Mouse (Mus musculus) right cerebral cortex, postnatal 36 days (tissue): ENCODE measurements around the gene Il9r.

Source experiments
- DNase-seq, 2 experiments: peaks; one replicate each; pipeline ENCODE4 v3.0.0; 2022; ENCODE audit warnings: low spot score in 2 of 2, mixed read lengths in 1 of 2

The Il9r gene

GRCm38 (mm10) chr11:32200075-32200601 is at the start of gene Il9r:
Gene Il9r, minus strand, starts transcription at chr11:32200279.
- DNase-seq, result no peak

DNA sequence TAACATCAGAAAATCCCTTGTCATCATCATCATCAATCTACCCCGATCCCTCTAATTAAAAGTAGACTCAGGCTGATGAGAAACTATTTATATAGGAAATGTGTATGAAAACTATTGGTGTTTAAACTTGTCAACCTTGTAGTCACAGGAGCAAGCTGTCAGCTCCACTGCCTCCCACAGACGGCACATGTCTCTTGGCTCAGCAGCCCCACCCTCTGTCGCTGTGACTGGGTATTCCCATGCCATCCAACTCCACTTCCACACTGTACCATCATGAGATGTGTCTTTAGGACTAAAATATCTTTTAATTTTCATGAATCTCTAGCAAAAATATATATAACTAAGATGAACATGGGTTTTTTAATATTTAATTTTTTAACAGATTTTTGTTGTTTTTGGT is 48.3 kb upstream of the Il9r start:
- DNase-seq, result no peak

- DNase-seq, result no peak
Observed at GRCm38 (mm10) chr11:32247068-32247467, 47.0 kb upstream of the Il9r start.

DNA sequence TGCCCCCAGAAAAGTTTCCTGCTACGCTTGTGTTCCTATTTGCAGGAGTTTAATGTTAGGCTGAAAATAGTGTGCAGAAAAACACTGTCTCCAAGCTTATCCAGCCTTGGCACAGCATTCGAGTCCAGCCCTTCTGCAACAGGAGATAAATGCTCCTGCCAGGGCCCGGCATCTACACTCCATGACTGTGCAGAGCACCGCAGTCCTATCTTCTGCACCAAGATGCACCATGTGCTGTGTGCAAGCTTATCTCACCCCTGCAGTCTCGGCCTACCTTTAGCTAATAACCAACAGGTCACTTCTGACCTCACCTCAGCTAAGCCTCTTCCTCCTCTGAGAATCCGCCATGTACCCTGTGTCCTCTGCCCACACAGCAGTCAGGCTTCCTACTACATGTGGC is 45.5 kb upstream of the Il9r start:
- DNase-seq, result no peak

DNA sequence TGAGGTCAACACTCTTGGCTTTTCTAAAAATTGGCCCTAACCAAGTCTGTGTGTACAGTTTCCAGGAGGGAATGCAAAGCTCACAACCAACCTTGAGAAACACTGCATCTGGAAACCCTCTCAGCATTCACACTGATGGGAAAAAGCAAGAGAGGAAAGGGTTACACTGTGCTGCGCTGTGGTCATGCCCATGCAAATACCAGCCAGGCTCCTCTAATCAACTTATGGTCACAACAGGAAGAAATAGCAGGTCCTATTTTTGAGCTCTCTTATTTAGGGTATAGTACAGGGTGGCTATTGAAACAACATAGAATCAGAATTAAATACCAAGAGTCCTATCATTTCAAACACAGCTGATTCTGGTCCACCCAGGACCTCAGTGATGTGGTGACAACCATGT is 44.5 kb upstream of the Il9r start:
- no peak for DNase-seq

DNA sequence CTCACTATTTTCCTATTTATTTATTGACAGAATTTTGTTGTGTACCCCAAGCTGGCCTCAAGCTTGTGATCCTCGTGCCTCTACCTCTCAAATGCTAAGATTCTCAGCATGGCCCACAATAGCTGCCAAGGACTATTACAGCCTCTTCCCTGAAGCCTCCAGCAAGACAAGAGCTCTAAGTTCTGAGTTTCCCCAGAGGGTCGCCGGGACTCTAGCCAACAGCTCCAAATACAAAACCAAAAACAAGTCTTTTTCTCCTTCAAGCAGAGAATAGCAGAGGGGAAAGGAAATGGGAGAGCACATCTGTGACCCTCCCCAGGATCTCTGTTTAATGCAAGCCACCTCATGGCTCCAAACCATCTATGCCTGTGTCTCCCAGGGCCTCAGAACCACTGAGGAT is 44.0 kb upstream of the Il9r start:
- DNase-seq, result no peak

DNA sequence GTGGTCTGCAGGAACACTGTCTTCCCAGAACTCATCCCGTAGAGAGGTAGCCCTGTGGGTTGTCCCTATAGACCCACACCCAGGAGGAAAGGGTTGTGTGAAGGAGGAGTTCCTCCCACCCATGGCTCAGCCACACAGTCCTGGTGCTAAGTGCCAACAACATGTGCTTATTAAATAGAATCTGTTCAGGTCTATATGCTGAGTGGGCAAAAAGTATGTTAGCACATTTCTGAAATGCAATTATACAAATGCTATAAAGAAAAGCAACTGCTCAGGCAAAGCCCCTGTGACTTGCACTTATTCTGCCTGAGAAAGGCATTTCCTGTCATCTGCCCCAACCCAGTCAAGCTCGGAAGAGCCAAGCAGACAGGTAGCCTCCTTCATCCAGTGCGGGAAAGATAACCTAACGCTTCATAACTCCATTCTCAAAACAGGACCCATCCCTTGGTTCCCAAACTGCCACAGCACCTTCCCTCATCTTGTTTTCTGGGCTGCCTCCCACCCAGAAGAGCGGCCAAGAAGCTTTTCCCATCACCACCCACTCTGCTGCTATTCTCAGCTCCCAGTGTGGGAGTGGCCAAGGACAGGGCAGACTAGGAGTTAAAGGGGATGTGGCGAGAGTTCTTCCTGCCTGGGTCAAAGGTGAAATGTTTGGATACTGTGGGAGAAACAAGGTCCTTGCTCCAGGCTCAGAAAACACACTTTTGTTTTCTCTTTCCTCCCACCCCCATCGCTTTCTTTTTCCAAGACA is 43.3 kb upstream of the Il9r start:
- no peak for DNase-seq

- DNase-seq, result no peak
Observed at GRCm38 (mm10) chr11:32242209-32242608, 42.1 kb upstream of the Il9r start.

DNA sequence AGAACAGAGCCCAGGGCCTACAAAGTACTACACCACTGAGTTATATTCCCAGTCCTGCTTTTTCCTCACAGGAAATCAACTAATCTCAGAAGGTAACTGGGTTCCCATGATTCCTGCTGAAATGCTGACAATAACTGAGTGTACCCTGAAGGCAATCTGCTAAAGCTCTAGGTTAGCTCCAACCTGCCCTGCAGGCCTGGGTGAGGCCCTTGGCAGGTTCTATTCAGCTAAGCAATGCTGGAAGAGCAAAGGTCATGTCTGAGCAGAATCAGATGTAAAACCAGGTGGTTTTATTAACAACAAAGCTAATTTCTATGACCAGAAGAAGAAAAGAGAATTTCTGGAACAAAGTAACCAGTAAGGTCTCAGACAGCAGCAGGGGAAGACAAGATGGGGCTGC is 41.3 kb upstream of the Il9r start:
- no peak for DNase-seq

GRCm38 (mm10) chr11:32238093-32238860 is 38.2 kb upstream of the Il9r start:
- peak in 1 of 2 experiments; percentile 70 for DNase-seq

DNA sequence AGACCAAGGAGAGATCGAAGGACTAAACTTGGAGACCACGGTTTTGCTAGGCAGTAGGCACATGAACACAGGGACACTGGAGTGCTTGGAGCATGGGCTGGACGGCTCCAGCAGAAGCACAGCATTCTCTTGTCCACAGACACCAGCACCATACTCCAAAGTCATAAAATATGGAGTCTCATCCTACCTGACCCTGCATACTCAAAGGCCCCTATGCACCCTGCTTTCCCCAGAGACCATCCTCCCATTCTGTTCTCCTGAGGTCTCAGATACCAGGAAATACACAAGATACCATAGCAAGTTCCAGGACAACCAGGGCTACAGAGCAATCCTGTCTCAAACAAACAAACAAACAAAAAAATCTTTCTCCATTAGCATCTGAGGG is 37.3 kb upstream of the Il9r start:
- DNase-seq, result no peak

GRCm38 (mm10) chr11:32236712-32237410 is 36.8 kb upstream of the Il9r start:
- DNase-seq, result no peak

DNA sequence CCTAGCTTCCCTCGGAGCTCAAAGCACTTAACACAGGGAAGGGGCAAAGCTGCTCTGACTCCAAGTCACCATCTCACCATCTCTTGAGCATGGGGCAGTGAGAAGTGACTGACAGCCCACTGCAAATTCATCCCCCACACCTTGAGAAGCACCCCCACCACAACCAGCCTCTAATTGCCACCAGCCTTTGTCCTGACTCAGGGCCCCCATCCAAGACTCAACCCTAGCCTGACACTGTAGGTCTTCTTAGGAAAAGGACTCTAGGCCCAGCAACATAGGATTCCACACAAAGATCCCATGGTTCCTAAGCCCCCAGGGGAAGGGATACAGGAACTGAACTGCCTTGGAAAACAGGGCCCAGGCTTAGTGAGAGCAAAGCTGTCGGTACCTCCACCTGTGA is 36.1 kb upstream of the Il9r start:
- DNase-seq, result no peak

DNA sequence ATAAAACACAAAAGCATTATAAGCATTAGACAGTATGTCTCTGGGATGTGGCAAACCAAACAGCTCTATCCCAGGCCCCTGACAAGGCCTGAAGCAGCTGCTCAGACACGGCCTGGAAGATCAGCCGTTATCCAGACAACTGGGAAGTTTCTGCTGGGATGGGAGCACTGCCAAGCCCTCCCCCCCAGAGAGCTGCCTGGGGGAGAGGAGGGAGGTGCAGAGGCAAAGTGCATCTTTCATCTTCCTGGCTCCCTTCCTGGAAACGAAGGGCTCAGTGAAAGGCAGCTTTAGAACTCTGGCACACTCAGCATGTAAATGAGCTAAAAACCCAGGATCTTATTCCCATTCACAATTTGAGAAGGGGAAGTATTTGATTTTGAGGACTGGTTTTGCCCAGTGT is 35.6 kb upstream of the Il9r start:
- no peak for DNase-seq

DNA sequence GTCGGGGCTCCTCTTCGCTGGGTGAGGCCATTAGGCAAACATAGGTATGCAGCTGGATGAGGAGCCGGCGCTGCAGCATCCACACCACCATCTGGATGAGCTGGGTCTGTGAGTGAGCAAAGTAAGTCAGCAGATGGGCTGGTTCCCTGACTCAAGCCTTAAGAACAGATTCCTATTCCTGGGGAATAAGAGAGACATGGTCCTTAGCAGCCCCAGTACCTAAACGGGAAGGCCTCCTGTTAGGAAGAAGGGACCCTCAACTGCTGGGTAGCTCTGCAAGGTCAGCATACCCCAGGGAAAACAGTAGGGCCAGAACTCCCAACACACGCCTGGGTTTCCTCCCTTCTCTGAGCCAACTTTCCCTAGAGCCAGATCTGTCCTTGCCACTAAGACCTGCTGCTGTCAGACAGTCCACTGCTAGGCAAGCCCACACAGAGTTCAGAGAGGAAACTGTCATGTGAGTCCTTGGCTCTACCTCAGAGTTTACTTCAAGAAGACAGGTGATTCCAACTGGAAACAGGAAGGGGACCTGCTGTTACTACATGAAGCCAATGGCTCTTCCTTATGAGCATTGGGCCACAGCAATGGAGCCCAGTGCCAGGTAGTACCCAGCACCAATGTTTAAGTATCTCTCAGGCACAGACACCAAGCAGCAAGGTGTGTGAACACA is 34.9 kb upstream of the Il9r start:
- no peak for DNase-seq

DNA sequence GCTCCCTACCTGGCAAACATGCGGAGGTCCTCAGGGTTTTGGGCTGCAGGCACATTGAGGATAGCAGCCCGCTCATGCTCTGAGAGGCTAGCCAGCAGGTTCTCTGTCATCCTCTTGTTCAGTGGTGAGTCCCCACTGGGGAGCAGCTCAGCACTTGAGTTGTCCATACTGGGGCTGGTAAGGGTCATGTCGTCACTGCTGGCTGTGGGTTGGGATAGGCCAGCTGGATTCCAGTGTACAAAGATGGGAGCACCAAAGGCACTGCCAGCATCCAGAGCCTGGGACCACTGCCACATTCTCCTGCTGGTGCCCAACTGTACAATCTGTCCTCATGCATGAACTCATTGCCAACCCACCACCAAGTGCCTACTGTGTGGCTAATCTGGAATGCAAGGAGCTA is 33.8 kb upstream of the Il9r start:
- no peak for DNase-seq

GRCm38 (mm10) chr11:32232848-32233247 is 32.8 kb upstream of the Il9r start:
- DNase-seq, result no peak

DNA sequence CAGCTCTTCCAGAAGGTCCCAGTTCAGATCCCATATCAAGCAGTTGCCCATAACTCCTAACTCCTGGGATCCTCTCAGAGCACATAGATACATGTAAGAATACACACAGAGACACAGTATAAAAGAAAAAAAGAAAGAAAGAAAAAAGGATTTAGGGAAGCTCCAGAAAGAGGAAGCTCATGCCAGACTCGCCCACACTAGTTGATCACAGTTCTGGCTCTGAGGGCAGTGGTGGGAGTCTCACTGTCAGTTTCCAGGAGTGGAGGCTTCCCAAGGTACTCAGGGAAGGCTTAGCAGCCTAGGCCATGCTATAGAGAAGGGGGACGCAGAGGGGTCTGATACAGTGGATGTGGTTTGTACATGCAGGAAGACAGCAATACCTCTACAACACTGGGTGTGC is 31.0 kb upstream of the Il9r start:
- no peak for DNase-seq

DNA sequence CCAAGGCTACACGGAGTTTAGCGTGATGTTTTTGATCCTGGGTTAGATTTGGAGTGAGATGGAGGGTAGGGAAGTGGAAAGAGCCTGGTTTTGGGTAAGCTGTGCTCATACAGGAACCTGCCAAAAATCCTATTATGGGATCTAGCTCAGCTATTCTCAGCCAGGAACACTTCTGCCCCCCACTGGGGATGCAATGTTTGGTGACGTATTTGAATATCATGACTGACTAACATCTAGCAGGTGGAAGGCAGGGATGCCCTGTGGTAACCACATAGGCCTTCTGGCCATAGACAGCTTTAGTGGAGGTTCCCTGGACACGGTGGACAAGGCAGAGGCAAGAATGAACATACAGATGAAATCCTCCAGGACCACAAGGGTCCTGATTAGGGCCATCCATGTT is 30.1 kb upstream of the Il9r start:
- no peak for DNase-seq

DNA sequence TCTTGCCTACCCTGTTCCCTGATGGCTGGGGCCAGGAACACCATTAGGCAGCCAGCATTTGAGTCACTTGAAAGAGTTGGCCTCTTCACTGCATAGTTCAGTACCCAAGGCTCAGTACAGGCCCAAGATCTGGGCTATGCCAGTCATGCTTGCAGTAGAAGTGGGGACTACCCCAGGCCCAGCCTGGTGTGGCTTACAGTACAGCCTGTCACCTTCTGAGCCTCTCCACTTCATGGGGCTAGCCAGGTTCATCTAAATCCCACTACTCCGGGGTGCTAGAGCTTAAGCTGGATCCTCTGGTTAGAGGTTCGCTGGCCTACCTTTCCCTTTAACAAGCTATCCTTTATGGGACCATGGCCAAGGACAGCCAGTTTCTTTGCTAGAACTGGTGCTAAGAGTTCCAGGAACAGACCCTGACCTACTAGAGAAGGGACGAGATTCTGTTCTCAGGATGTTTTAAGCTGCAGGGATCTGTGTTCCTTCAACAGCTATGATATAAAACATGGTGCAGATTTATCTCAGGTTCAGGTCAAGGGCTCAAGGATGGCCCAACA is 28.3 kb upstream of the Il9r start:
- no peak for DNase-seq

DNA sequence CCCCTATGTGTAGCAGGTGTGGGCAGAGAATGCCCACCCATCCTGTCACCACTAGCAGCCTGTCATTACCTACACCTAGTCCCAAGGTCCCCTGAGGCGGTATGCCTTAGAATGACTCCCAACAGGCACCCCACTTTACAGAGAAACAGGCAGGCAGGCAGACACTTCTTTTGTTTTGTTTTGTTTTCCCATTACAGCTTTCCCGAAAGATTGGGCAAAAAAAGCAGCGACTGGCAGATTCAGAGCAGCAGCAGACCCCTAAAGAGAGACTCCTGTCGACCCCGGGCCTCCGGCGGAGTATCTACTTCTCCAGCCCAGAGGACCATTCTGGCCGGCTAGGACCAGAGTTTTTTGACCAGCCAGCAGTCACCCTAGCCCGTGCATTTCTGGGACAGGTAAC is 27.5 kb upstream of the Il9r start:
- DNase-seq, result no peak

DNA sequence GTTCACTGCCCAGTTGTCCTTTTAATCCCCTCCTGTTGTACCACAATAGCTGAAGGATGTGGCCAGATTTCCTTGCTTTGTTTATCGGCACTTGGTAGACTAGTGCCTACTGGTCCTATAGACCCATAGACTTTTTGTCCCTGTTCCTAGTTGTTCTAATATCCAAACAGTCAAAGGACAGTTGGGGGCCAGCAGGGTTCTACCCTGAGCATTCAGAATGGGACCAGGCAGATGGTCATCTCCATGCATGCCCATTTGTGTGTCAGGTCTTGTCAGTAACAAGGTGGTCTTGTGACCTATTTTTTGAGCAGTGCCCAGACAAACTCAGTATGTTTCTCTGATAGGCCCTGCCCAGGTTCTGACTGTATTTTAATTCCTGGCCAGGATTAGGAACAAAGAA is 27.0 kb upstream of the Il9r start:
- DNase-seq, result no peak
